Mouse (Mus musculus) liver, adult 2 months (tissue): ENCODE results near the gene Notch2. TPM values are rescaled to one million over a fixed set of nuclear protein-coding genes. Genes with fewer than 3 reads are reported as not detected.

Source experiments
- DNase-seq: peaks from one replicate; pipeline ENCODE4 v3.0.0-alpha.2; 2011; ENCODE audit warnings: low read depth, low spot score; ENCODE audit errors: extremely low read depth
- H3K27ac ChIP-seq: fragments of 200-500 bp; replicated peaks from 2 replicates; pipeline ENCODE4 v1.5.1; 2012; ENCODE audit warnings: low read depth, mild to moderate bottlenecking, control low read depth, inconsistent platforms, low read length; ENCODE audit not compliant: insufficient read depth
- H3K27me3 ChIP-seq: fragments of 200-500 bp; 2 replicates; pipeline ENCODE4 v1.6.1; 2012; ENCODE audit warnings: mild to moderate bottlenecking, moderate library complexity, low read length, inconsistent platforms; ENCODE audit not compliant: control insufficient read depth, insufficient read depth
- H3K36me3 ChIP-seq: fragments of 200-500 bp; 2 replicates; pipeline ENCODE4 v1.6.1; 2012; ENCODE audit warnings: low read length, inconsistent platforms; ENCODE audit not compliant: control insufficient read depth, insufficient read depth
- H3K4me1 ChIP-seq: fragments of 200-500 bp; 2 replicates; pipeline ENCODE4 v1.6.1; 2011; ENCODE audit warnings: low read length; ENCODE audit not compliant: control insufficient read depth, insufficient read depth
- H3K4me3 ChIP-seq: fragments of 200-500 bp; 2 replicates; pipeline ENCODE4 v1.5.1; 2011; ENCODE audit warnings: low read depth, mild to moderate bottlenecking, control low read depth, low read length, moderate library complexity; ENCODE audit not compliant: insufficient read depth
- H3K79me2 ChIP-seq: fragments of 200-500 bp; 2 replicates; pipeline ENCODE4 v1.6.1; 2012; ENCODE audit warnings: inconsistent platforms, mild to moderate bottlenecking, low read length, moderate library complexity; ENCODE audit not compliant: control insufficient read depth, insufficient read depth
- H3K9ac ChIP-seq: fragments of 200-500 bp; 2 replicates; pipeline ENCODE4 v1.6.1; 2012; ENCODE audit warnings: low read depth, mild to moderate bottlenecking, control low read depth, inconsistent platforms, low read length
- CTCF ChIP-seq: fragments of 200-500 bp; IDR thresholded peaks from 2 replicates; pipeline ENCODE4 v1.5.1; 2011; ENCODE audit warnings: low read depth, low read length, control low read depth
- POLR2A ChIP-seq: fragments of 200-500 bp; IDR thresholded peaks from 2 replicates; pipeline ENCODE4 v1.6.1; 2011; ENCODE audit warnings: low read length, control low read depth; ENCODE audit not compliant: insufficient read depth; ENCODE audit errors: extremely low read depth
- WGBS: fragments of 180-500 bp; shearing (Covaris S2); methylation state at CpG from one replicate; pipeline ENCODE4 v1.1.7; 2018; 5-methylcytosine and 5-hydroxymethylcytosine counted together
- polyA plus RNA-seq: library from polyadenylated mRNA; depleted of rRNA; stranded (reverse); fragments of >200 nt; gene quantifications from 2 replicates; pipeline ENCODE4 v1.2.3, GENCODE M21; 2012
- total RNA-seq: library from RNA; depleted of rRNA; stranded (reverse); fragments of >200 nt; gene quantifications from 2 replicates; pipeline ENCODE4 v1.2.3, GENCODE M21; 2014

The Notch2 gene
- total and polyA plus RNA-seq, 2 experiments: 12.5 to 16.0 TPM

GRCm38 (mm10) chr3:98050492-98051406, 37.4 kb downstream of the Notch2 start:
- DNase-seq: no peak
- Histone ChIP-seq H3K4me1 (peaks cover 19% of the 10 kb centered on the region), H3K4me3 (no peak overlapping the region), H3K79me2 (peaks cover 29% of the 10 kb centered on the region), H3K9ac (no peak overlapping the region), H3K27ac (no peak overlapping the region), H3K36me3 (no peaks in the 10 kb centered on the region), H3K27me3 (no peaks in the 10 kb centered on the region)
- whole genome bisulfite sequencing: 65% methylated on average over 14 of the region's 14 CpGs
- no peak for TF ChIP-seq CTCF
- no peak for TF ChIP-seq POLR2A

GRCm38 (mm10) chr3:98051407-98051968, 38.2 kb downstream of the Notch2 start:
- Histone ChIP-seq H3K4me3 (no peak overlapping the region), H3K4me1 (peaks cover 19% of the 10 kb centered on the region), H3K79me2 (peaks cover 29% of the 10 kb centered on the region), H3K36me3 (no peaks in the 10 kb centered on the region), H3K9ac (no peak overlapping the region), H3K27me3 (no peaks in the 10 kb centered on the region), H3K27ac (no peak overlapping the region)
- TF ChIP-seq POLR2A (no peak), CTCF (no peak)
- WGBS: 87% methylated on average over 16 of the region's 16 CpGs
- DNase-seq: no peak

DNA sequence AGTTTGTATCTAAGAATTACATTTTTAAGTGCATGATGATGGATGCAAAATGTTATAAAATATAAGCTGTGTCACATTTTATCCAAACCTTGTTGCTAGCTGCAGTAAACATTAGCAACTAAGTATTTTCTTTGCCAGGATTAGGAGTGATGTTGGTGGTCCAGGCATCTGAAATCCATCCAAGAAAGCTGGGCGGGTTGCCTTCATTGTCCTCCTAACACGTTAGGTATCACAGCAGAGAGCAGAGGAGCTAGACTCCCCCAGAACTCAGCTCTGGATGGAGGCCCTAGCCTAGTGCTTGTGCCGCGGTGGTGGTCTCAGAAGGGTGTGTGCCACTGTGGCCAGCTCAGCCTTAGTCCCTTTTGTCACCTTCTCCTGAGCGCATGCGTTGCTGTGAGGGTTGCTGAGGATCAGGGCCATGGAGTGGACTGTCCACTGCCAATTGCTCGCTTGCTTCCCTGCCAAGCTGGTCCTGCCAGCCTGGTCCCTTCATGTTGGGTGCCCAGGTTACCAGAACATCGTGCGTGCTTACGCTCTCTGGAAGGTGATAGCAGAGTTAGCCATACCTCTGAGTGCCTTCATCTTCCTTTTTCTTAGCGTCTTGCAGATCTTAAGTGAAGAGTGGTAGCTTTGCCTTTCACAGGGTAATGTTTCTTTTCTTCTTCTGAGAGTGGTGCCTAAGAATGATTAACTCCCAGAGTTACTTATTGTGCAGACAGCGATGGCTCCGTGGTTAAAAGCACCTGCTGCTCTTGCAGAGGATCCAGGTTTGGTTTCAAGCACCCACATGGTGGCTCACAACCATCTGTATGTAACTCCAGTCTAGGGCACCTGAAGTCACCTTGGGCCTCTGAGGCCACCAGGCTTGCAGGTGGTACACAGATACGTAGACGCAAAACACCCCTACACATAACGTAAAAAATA, 39.4 kb downstream of the Notch2 start:
- WGBS: 61% methylated on average over 16 of the region's 16 CpGs
- no peak overlapping the region for H3K4me3 ChIP-seq
- H3K9ac ChIP-seq: no peak overlapping the region
- peak; percentile 72 for DNase-seq
- no peak overlapping the region for H3K27ac ChIP-seq
- no peaks in the 10 kb centered on the region for H3K27me3 ChIP-seq
- peaks cover 33% of the 10 kb centered on the region for H3K79me2 ChIP-seq
- TF ChIP-seq CTCF (no peak), POLR2A (no peak)
- no peaks in the 10 kb centered on the region for H3K36me3 ChIP-seq
- H3K4me1 ChIP-seq: peaks cover 19% of the 10 kb centered on the region

DNA sequence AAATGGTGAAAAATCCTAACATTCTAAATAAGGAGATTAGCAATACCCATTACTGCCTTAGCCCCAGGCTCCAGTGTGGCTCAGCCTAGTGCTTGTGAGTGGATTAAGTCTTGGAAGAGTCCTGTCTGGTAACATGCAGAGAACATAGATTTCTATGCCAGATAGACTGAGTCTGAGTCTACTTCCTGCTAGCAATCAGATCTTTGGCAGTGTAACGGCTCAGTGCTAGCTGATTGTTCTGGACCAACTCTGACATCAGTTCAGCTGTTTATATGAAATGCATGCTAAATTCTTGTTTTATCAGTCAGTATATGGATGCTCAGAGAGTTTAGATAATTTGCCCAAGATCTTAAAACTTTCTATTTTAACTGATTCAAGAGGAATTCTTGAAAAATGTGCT, 40.5 kb downstream of the Notch2 start:
- H3K27ac ChIP-seq: no peak overlapping the region
- TF ChIP-seq POLR2A: no peak
- TF ChIP-seq CTCF: no peak
- WGBS: 53% methylated on average over 1 of the region's 1 CpGs

DNA sequence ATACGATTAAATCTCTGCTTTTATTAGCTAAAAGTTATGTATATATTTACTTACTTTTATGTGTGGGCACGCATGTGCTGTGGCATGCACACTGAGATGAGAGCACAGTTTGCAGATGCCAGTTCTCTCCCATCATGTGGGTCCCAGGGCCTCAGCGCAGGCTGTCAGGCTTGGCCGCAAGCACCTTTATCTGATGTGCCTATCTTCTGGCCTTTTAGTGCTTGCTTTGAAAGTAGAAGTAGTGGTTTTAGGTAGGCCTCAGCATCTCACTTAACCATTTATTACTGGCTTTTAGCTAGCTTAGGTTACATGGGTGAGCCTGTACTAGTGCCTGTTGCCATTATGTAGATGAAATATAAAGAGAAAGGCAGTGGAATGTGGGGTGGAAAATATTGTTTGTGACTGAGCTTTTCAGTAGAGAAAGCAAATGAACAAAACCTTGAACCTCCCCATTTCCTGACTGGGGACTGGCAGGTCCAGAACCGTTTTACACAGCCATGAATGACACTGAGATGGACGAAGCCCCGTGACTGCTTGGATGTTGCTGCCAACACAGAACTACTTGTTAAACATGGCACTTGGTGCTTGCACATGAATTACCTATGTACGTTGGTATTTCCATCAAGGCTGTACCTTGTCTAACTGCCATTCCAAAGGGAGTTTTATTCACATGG, 41.1 kb downstream of the Notch2 start:
- DNase-seq: no peak
- no peak overlapping the region for H3K4me3 ChIP-seq
- peaks cover 35% of the 10 kb centered on the region for H3K79me2 ChIP-seq
- H3K4me1 ChIP-seq: peaks cover 16% of the 10 kb centered on the region
- no peak overlapping the region for H3K27ac ChIP-seq
- H3K9ac ChIP-seq: no peak overlapping the region
- no peaks in the 10 kb centered on the region for H3K27me3 ChIP-seq
- H3K36me3 ChIP-seq: no peaks in the 10 kb centered on the region
- WGBS: 56% methylated on average over 8 of the region's 8 CpGs
- TF ChIP-seq CTCF (no peak), POLR2A (no peak)

More for the DNA sequence above, 40.5 kb downstream of the Notch2 start:
- no peaks in the 10 kb centered on the region for H3K27me3 ChIP-seq
- DNase-seq: no peak
- H3K9ac ChIP-seq: no peak overlapping the region
- H3K4me1 ChIP-seq: peaks cover 19% of the 10 kb centered on the region
- no peaks in the 10 kb centered on the region for H3K36me3 ChIP-seq
- H3K79me2 ChIP-seq: peaks cover 38% of the 10 kb centered on the region
- H3K4me3 ChIP-seq: no peak overlapping the region
